Mouse (Mus musculus): ENCODE measurements around the gene Tbx2. TPM values are rescaled to one million over a fixed set of nuclear protein-coding genes. Genes with fewer than 3 reads are reported as not detected.

Tbx2 gene
- polyA plus RNA-seq, 1 experiment from 2014 or later = 5.3 TPM

DNA sequence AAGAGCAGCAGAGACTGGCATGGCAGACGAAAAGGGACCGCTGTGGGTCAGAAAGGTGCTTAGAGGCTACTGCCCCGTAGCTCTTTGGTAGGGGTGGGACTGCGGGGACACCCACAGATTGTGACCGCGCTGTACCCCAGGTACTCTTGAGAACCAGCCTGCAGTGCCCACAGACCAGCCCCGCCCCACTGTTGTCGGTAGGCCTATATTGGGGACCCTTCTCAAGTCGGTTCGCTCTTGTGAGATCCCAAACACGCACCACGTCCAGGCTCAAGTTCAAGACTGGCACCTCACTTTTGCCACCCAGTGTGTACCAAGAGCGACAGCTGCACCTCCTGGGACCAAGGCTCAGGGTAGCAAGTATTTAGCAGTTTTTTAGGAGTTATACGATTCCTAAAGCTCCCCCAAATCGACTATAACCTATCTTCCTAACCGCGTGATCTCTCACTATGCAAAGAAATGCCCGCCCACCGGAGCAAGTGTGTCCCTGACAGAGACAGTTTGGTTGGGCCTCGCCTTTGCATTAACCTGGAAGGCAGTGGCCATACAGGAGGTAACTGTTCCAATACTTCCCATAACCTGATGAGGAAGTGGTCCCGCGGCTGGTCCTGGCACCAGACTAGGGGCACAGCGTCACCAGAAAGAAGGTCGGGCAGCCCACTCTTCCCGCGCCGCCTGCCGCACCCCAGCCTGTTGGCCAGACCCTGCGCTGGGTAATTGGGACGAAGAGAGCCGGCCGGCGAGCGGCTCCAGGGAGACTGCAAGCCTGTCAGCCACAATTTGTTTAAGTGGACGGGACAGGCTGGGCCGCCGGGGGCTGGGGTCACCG, 3.4 kb upstream of the Tbx2 start:
- Histone ChIP-seq H3K9me3 (no peaks in the 10 kb centered on the region), H3K4me1 (peaks cover 38% of the 10 kb centered on the region), H3K36me3 (no peaks in the 10 kb centered on the region), H3K27me3 (replicated peaks) (peaks cover 89% of the 10 kb centered on the region), H3K4me2 (replicated peaks) (peak overlapping the region; percentile 60), H3K4me3 (no peak overlapping the region; the same call in 1 of the 2 replicates), H3K9ac (no peak overlapping the region), H3K27ac (no peak overlapping the region)
- WGBS = 5% methylated on average over 38 of the region's 38 CpGs
- no peak for ATAC-seq (ENCODE audit: low FRiP score, low read depth)

DNA sequence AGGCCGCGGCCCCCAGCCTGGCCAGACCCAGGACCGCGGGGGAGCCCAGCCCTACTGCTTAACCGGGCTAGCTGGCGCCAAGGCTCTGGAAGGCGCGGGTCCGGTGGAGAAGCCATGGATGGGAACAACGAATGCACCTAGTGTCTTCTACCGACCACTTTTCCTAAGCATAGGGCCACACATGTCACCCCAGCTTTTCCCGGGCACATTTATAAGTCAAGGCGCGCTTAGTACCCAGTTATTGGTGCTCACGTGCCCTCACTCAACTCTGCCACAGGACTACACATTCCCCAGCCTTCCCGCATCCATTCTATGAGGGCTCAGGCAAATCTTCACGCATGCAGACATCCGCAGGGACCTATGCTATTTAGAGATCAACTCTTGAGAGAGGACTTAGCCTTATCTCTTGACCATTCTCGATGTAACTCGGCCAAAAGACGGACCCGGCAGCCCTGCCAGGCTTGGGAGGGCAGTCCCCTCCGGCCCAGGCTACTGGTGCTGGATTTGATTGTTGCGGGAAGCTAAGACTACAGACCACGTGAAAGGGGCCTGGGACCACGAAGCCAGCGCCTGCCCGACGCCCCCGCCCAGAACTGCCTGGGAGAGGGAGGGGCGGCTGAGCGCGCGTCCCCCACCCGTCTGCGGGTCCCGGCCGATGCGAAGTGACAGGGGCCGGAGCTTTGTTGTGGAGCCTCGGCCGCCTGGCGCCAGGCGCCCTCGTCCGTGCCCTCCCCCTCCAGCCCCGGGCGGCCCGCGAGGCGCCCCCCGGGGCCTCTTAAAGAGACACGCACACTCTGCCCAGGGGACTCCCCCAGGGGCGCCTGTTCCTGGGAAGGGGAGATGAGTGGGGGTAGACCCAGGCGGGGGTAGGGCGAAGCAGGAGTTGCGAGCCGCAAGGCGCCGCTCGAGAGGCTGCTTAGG, 2.6 kb upstream of the Tbx2 start:
- peaks cover 96% of the 10 kb centered on the region for H3K27me3 ChIP-seq (replicated peaks)
- no peak overlapping the region for H3K27ac ChIP-seq
- H3K4me1 ChIP-seq = peaks cover 38% of the 10 kb centered on the region
- no peaks in the 10 kb centered on the region for H3K36me3 ChIP-seq
- H3K9me3 ChIP-seq = no peaks in the 10 kb centered on the region
- 0 out of 2 replicates have a peak overlapping the region, but pooled peaks have one; percentile 38 for H3K9ac ChIP-seq
- H3K4me2 ChIP-seq (replicated peaks) = peak overlapping the region; percentile 60
- WGBS = 1% methylated on average over 61 of the region's 61 CpGs
- H3K4me3 ChIP-seq = peak overlapping the region; percentile 20
- ATAC-seq (ENCODE audit: low FRiP score, low read depth) = no peak

DNA sequence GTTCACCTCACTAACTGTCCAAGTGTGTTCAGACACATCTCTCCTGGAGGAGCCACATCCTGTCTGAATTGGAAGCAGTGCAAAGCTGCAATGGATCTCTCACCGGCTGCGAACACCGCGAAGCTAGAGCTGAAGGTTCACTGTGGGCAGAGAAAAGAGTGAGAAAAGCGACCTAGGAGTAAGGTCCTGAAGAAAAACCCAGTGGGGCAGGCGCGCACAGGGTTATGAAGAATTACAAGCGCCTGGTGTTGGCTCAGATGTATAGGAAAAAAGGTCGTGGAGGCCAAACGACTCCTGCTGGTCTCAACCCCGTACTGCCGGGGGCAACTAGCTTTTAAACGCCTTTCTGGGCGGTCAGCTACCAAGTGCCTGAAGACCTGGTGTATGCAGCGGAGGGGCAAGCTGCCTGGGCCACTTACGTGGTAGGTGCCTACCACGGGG, 1.4 kb upstream of the Tbx2 start:
- no peak for ATAC-seq (ENCODE audit: low FRiP score, low read depth)
- no peak overlapping the region for H3K4me3 ChIP-seq
- H3K27me3 ChIP-seq (replicated peaks) = peaks cover 96% of the 10 kb centered on the region
- H3K36me3 ChIP-seq = no peaks in the 10 kb centered on the region
- no peaks in the 10 kb centered on the region for H3K9me3 ChIP-seq
- H3K27ac ChIP-seq = no peak overlapping the region
- WGBS = 1% methylated on average over 17 of the region's 17 CpGs
- H3K4me2 ChIP-seq (replicated peaks) = peak overlapping the region; percentile 72
- no peak overlapping the region for H3K9ac ChIP-seq
- H3K4me1 ChIP-seq = peaks cover 38% of the 10 kb centered on the region

DNA sequence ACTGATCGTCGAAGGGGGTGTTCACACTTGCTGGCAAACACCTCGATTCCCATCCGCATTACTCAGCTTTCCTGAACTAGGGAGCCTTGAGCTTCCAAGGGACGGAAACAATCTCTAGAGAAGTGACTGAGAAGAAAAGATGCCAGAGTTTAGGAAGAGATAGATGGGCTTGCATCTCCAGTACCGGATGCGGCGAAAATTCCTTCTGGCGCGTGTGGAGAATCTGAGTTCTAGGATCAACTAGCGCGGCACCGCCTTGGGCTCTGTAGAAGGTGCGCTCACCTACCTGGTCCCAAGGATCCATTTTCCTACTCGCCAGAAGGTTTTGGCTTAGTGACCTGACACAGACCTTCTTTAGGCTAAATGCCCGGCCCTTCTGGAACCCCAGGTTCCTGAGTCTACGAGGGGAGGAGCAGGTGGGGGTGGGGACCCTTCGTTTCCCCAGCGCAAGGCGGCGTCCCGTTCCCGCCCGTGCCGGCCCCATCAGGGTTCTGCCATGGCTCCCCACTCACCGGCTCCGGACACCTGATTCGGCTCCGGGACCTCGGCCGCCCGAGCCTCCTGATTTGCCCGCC, 608 bp upstream of the Tbx2 start:
- peak overlapping the region; percentile 72 for H3K4me2 ChIP-seq (replicated peaks)
- H3K4me3 ChIP-seq = peak overlapping the region; percentile 46
- no peak overlapping the region for H3K27ac ChIP-seq
- H3K4me1 ChIP-seq = peaks cover 38% of the 10 kb centered on the region
- under 1% methylated on average over 33 of the region's 33 CpGs for WGBS
- H3K27me3 ChIP-seq (replicated peaks) = peaks cover 96% of the 10 kb centered on the region
- peak overlapping the region; percentile 40; the same call in 1 of the 2 replicates for H3K9ac ChIP-seq
- H3K36me3 ChIP-seq = no peaks in the 10 kb centered on the region
- no peak for ATAC-seq (ENCODE audit: low FRiP score, low read depth)
- H3K9me3 ChIP-seq = no peaks in the 10 kb centered on the region

GRCm38 (mm10) chr11:85833081-85833521, 750 bp downstream of the Tbx2 start:
- Histone ChIP-seq H3K36me3 (no peaks in the 10 kb centered on the region), H3K9me3 (no peaks in the 10 kb centered on the region), H3K9ac (peak overlapping the region; percentile 65), H3K27ac (no peak overlapping the region), H3K4me2 (replicated peaks) (peak overlapping the region; percentile 72), H3K4me3 (peak overlapping the region; percentile 46), H3K4me1 (peaks cover 38% of the 10 kb centered on the region), H3K27me3 (replicated peaks) (peaks cover 96% of the 10 kb centered on the region)
- no peak for ATAC-seq (ENCODE audit: low FRiP score, low read depth)
- WGBS = under 1% methylated on average over 30 of the region's 54 CpGs

- H3K9ac ChIP-seq = peak overlapping the region; percentile 65
- peak overlapping the region; percentile 72 for H3K4me2 ChIP-seq (replicated peaks)
- no peaks in the 10 kb centered on the region for H3K36me3 ChIP-seq
- H3K4me3 ChIP-seq = peak overlapping the region; percentile 46
- ATAC-seq (ENCODE audit: low FRiP score, low read depth) = no peak
- no peaks in the 10 kb centered on the region for H3K9me3 ChIP-seq
- 1% methylated on average over 11 of the region's 11 CpGs for WGBS
- peaks cover 40% of the 10 kb centered on the region for H3K4me1 ChIP-seq
- H3K27me3 ChIP-seq (replicated peaks) = peaks cover 96% of the 10 kb centered on the region
- no peak overlapping the region for H3K27ac ChIP-seq
Measured at GRCm38 (mm10) chr11:85833761-85834385, 1.5 kb downstream of the Tbx2 start.

DNA sequence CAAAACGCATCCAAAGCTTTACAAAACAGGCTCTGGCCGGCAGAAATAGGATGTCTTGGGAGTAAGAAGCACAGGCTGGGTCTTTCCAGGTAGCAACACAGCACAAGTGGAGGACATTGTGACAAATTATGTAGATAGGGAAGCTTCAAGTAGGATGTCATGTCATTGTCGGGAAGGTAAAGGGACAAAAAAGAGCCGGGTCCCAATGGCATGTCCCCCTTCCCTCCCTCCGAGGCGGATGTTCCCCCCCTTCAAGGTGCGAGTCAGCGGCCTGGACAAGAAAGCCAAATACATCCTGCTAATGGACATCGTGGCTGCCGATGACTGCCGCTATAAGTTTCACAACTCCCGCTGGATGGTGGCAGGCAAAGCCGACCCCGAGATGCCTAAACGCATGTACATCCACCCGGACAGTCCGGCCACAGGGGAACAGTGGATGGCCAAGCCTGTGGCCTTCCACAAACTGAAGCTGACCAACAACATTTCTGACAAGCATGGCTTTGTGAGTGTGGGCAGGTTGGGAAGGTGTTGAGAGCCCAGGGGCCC, 2.1 kb downstream of the Tbx2 start:
- H3K4me2 ChIP-seq (replicated peaks) = peak overlapping the region; percentile 72
- H3K27ac ChIP-seq = no peak overlapping the region
- ATAC-seq (ENCODE audit: low FRiP score, low read depth) = no peak
- peaks cover 34% of the 10 kb centered on the region for H3K4me1 ChIP-seq
- WGBS = 3% methylated on average over 17 of the region's 17 CpGs
- peak overlapping the region; percentile 46 for H3K4me3 ChIP-seq
- H3K36me3 ChIP-seq = no peaks in the 10 kb centered on the region
- no peaks in the 10 kb centered on the region for H3K9me3 ChIP-seq
- peak overlapping the region; percentile 65 for H3K9ac ChIP-seq
- H3K27me3 ChIP-seq (replicated peaks) = peaks cover 96% of the 10 kb centered on the region

GRCm38 (mm10) chr11:85835001-85835752, 2.8 kb downstream of the Tbx2 start:
- H3K9ac ChIP-seq = peak overlapping the region; percentile 65
- H3K9me3 ChIP-seq = no peaks in the 10 kb centered on the region
- WGBS = 4% methylated on average over 9 of the region's 9 CpGs
- H3K4me1 ChIP-seq = peaks cover 27% of the 10 kb centered on the region
- H3K36me3 ChIP-seq = no peaks in the 10 kb centered on the region
- H3K27ac ChIP-seq = no peak overlapping the region
- peak overlapping the region; percentile 72 for H3K4me2 ChIP-seq (replicated peaks)
- peaks cover 96% of the 10 kb centered on the region for H3K27me3 ChIP-seq (replicated peaks)
- no peak for ATAC-seq (ENCODE audit: low FRiP score, low read depth)
- peak overlapping the region; percentile 46 for H3K4me3 ChIP-seq

GRCm38 (mm10) chr11:85835753-85836522, 3.6 kb downstream of the Tbx2 start:
- Histone ChIP-seq H3K9me3 (no peaks in the 10 kb centered on the region), H3K27ac (no peak overlapping the region), H3K9ac (0 out of 2 replicates have a peak overlapping the region, but pooled peaks have one; percentile 10), H3K4me1 (peaks cover 23% of the 10 kb centered on the region), H3K4me2 (replicated peaks) (peak overlapping the region; percentile 72), H3K27me3 (replicated peaks) (peaks cover 96% of the 10 kb centered on the region), H3K36me3 (no peaks in the 10 kb centered on the region), H3K4me3 (peak overlapping the region; percentile 46)
- ATAC-seq (ENCODE audit: low FRiP score, low read depth) = no peak
- WGBS = 5% methylated on average over 16 of the region's 16 CpGs

DNA sequence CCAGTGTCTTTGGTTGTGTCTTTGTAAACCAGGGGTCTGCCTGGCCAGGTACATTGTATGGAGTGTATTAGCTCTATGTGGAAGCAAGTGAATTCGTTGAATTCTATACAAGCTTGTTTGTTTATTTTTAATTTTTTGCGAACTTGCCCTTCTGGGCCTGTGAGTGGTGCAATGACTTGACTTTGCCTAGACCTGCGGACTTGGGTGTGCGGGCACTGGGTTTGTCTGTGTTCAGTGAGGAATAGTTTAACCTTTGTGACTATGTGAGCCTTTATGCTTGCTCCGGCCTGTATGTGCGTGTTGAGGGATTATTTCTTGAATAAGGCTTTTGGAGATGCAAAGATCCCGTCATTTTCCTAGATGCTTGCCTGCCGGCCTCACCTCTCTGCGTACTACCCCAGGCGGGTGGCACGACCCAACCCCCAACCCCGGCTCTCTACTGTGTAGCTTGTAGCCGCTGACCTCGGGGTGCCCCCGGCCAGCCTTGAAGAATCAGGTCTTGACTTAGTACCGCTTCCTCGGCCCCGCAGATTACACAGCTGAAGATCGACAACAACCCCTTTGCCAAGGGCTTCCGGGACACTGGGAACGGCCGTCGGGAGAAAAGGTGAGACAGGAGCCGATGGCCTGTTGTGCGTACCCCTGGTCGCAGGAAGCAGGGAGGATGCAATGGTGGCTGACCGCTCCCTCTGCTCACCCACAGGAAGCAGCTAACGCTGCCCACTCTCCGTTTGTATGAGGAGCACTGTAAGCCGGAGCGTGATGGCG, 4.4 kb downstream of the Tbx2 start:
- H3K4me1 ChIP-seq = peaks cover 25% of the 10 kb centered on the region
- 2% methylated on average over 32 of the region's 32 CpGs for WGBS
- peak overlapping the region; percentile 46 for H3K4me3 ChIP-seq
- H3K27ac ChIP-seq = no peak overlapping the region
- peaks cover 95% of the 10 kb centered on the region for H3K27me3 ChIP-seq (replicated peaks)
- H3K36me3 ChIP-seq = no peaks in the 10 kb centered on the region
- no peak for ATAC-seq (ENCODE audit: low FRiP score, low read depth)
- H3K4me2 ChIP-seq (replicated peaks) = peak overlapping the region; percentile 72
- no peaks in the 10 kb centered on the region for H3K9me3 ChIP-seq
- peak overlapping the region; percentile 56 for H3K9ac ChIP-seq
